Mouse (Mus musculus) megakaryocyte, embryonic 14.5 days (primary cell): ENCODE results near the gene Lhfpl2.

Experiments
- FLI1 ChIP-seq: IDR thresholded peaks from 2 replicates; pipeline ENCODE4 v1.6.1; 2012; ENCODE audit warnings: low read length, inconsistent platforms, mixed read lengths
- GATA1 ChIP-seq: IDR thresholded peaks from 3 replicates; pipeline ENCODE4 v1.6.1; 2012; ENCODE audit warnings: mixed read lengths, low read length, inconsistent platforms, borderline replicate concordance

DNA sequence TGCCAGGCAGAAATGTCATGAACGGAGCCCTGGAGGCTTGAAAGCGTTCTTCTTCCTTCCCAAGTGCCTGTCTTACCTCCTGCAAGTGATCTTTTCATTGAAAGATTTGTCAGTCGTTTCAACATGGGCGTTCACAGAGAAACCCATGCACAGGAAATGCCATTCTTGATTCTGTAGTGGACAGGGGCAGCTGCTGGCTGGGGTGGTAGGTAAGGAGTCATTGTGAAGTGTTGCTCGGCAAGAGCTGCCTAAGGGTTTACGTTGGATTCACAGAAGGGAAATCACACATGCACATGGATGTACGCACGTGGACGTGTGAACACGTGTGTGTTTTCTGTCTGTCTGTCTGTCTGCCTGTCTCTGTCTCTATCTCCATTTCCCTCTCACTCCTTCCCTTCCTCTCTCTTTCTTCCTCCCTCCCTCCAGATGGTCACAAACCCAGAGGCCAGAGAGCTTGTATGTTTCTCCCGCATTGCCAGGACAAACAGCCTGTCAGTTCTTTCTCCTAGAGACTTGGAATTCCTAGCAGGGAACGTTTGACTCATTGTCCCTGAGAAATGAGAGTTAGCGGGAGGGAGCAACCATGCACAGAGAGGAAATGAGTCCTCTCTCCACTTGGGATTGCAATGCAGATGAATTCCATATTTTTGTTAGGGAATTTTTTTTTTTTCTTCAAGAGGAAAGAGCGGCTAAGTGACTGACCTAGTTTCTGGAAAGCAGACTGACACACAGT, 82.3 kb downstream of the Lhfpl2 start:
- TF ChIP-seq FLI1, result no peak
- no peak for TF ChIP-seq GATA1
